ENCODE assay signal across 11 mouse cellular contexts in the genomic region with DNA sequence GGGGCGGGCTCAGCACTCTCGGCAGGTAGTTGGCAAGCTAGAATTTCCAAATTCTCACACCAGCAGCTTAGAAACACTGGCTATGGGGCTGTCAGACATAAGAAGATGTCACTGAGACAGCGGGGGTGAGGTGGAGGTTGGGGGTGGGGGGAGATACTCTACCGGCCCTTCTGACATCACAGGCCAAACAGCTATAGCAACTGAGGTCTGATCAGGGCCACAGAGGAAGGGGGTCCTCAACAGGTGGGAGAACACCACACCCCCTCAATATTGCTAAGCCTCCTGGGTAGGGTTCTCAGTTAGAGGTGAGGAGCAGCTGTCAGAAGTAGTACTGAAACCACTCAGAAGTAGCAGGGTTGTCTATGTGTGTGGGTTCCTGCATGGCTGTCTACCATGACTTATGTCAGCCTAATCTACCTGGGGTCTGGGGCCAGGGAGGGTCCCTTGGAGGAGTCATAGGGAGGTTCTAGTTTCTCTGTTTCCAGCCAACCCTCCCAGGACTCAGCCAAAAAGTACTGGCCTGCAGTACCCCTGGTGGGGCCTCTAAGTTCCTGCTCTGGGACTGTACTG. TPM values are rescaled to one million over a fixed set of nuclear protein-coding genes. Genes with fewer than 3 reads are reported as not detected.
DNase-seq lines count a peak whose midpoint lies in the region; ATAC-seq and TF ChIP-seq lines count a peak whose summit lies in the region.
"Had no signal": no experiment of that assay in that cellular context is flagged by ENCODE, and none has a peak within 500 bp of the region (broad histone marks: within the 10 kb centered on the region; RNA-seq: fewer than 3 reads in every experiment).

No protein-coding gene starts in this region.

- no peak for ATAC-seq in hindbrain, embryonic 14.5 days (ENCODE audit: low FRiP score)
- ATAC-seq in stomach, embryonic 16.5 days (ENCODE audit: insufficient read depth, low FRiP score), result no peak
- no peak for ATAC-seq in stomach, postnatal 0 days (ENCODE audit: low FRiP score, low TSS enrichment)
- no peak for ATAC-seq in limb, embryonic 13.5 days (ENCODE audit: low FRiP score, low read depth)

- H3K27ac ChIP-seq in hindbrain, embryonic 10.5 days, result peak overlapping the region; percentile 97; the same call in 1 of the 2 replicates
- no peak overlapping the region for H3K27ac ChIP-seq in hindbrain, embryonic 14.5 days
- H3K27ac ChIP-seq in stomach, embryonic 16.5 days (ENCODE audit: low read length), result no peak overlapping the region
- no peak overlapping the region for H3K27ac ChIP-seq in stomach, postnatal 0 days (replicated peaks)
- no peak overlapping the region for H3K27ac ChIP-seq in limb, embryonic 13.5 days
- H3K27ac ChIP-seq: left cerebral cortex, adult 2 months; liver, embryonic 14.5 days had no signal

- intact Hi-C loops in heart, postnatal 14 days (cut with DNase I), result no loop called here

- H3K4me3 ChIP-seq in hindbrain, embryonic 10.5 days, result peak overlapping the region; percentile 86
- H3K4me3 ChIP-seq in hindbrain, embryonic 14.5 days (replicated peaks; ENCODE audit: low read length), result no peak overlapping the region
- H3K4me3 ChIP-seq in stomach, embryonic 16.5 days (replicated peaks; ENCODE audit: low read length), result no peak overlapping the region
- H3K4me3 ChIP-seq in stomach, postnatal 0 days (ENCODE audit: low read depth, low read length), result no peak overlapping the region
- H3K4me3 ChIP-seq in limb, embryonic 13.5 days, result peak overlapping the region; percentile 75
- H3K4me3 ChIP-seq: left cerebral cortex, adult 2 months had no signal

- no peak overlapping the region; the same call in 1 of the 2 replicates for H3K4me2 ChIP-seq in hindbrain, embryonic 14.5 days (replicated peaks)
- no peak overlapping the region for H3K4me2 ChIP-seq in stomach, embryonic 16.5 days (ENCODE audit: low read depth, low read length)
- H3K4me2 ChIP-seq in stomach, postnatal 0 days (replicated peaks; ENCODE audit: low read depth), result no peak overlapping the region
- H3K4me2 ChIP-seq in limb, embryonic 13.5 days (replicated peaks), result peak overlapping the region; percentile 96

- WGBS in hindbrain, embryonic 10.5 days, result 90% methylated on average over 4 of the region's 4 CpGs
- WGBS in hindbrain, embryonic 14.5 days, result 76% methylated on average over 4 of the region's 4 CpGs
- 87% methylated on average over 4 of the region's 4 CpGs for WGBS in stomach, embryonic 16.5 days
- 81% methylated on average over 4 of the region's 4 CpGs for WGBS in stomach, postnatal 0 days
- WGBS in limb, embryonic 13.5 days, result 86% methylated on average over 4 of the region's 4 CpGs

- H3K36me3 ChIP-seq in hindbrain, embryonic 10.5 days, result peaks cover 66% of the 10 kb centered on the region
- peaks cover 4% of the 10 kb centered on the region; the same call in 1 of the 2 replicates for H3K36me3 ChIP-seq in hindbrain, embryonic 14.5 days (replicated peaks; ENCODE audit: control insufficient read depth, insufficient read depth)
- no peaks in the 10 kb centered on the region for H3K36me3 ChIP-seq in stomach, embryonic 16.5 days (ENCODE audit: control insufficient read depth, insufficient read depth, low read length)
- H3K36me3 ChIP-seq in stomach, postnatal 0 days (ENCODE audit: control insufficient read depth, insufficient read depth, low read length), result peaks cover 11% of the 10 kb centered on the region
- H3K36me3 ChIP-seq in limb, embryonic 13.5 days, result peaks cover 57% of the 10 kb centered on the region

- peaks cover 8% of the 10 kb centered on the region for H3K27me3 ChIP-seq in hindbrain, embryonic 10.5 days (ENCODE audit: insufficient read depth, poor library complexity, severe bottlenecking)
- H3K27me3 ChIP-seq in hindbrain, embryonic 14.5 days (ENCODE audit: control insufficient read depth, insufficient read depth, low read length), result peaks cover 36% of the 10 kb centered on the region
- no peaks in the 10 kb centered on the region for H3K27me3 ChIP-seq in stomach, embryonic 16.5 days (ENCODE audit: control insufficient read depth, insufficient read depth, low read length)
- H3K27me3 ChIP-seq in stomach, postnatal 0 days (ENCODE audit: control insufficient read depth, insufficient read depth, low read length), result peaks cover 4% of the 10 kb centered on the region; the same call in 1 of the 2 replicates
- no peaks in the 10 kb centered on the region for H3K27me3 ChIP-seq in limb, embryonic 13.5 days

- H3K4me1 ChIP-seq in hindbrain, embryonic 10.5 days (replicated peaks), result peaks cover 78% of the 10 kb centered on the region
- peaks cover 41% of the 10 kb centered on the region for H3K4me1 ChIP-seq in hindbrain, embryonic 14.5 days (replicated peaks; ENCODE audit: control insufficient read depth, insufficient read depth, low read length)
- peaks cover 9% of the 10 kb centered on the region; the same call in 1 of the 2 replicates for H3K4me1 ChIP-seq in stomach, embryonic 16.5 days (ENCODE audit: control insufficient read depth, insufficient read depth, low read length)
- H3K4me1 ChIP-seq in stomach, postnatal 0 days (replicated peaks; ENCODE audit: control insufficient read depth, insufficient read depth), result peaks cover 6% of the 10 kb centered on the region; the same call in 1 of the 2 replicates
- H3K4me1 ChIP-seq in limb, embryonic 13.5 days, result peaks cover 46% of the 10 kb centered on the region

- H3K9ac ChIP-seq in hindbrain, embryonic 14.5 days, result no peak overlapping the region
- H3K9ac ChIP-seq in stomach, embryonic 16.5 days (ENCODE audit: low read length), result peak overlapping the region; percentile 42; the same call in 1 of the 2 replicates
- no peak overlapping the region for H3K9ac ChIP-seq in stomach, postnatal 0 days (ENCODE audit: low read length)
- H3K9ac ChIP-seq in limb, embryonic 13.5 days, result peak overlapping the region; percentile 50
- H3K9ac ChIP-seq: liver, embryonic 14.5 days had no signal

- TF ChIP-seq EP300 in stomach, postnatal 0 days (optimal IDR thresholded peaks at IDR 0.05), result no peak

- no peak for TF ChIP-seq CTCF in stomach, postnatal 0 days (IDR thresholded peaks at IDR 0.05; ENCODE audit: low read depth)

- H3K9me3 ChIP-seq in hindbrain, embryonic 10.5 days, result no peaks in the 10 kb centered on the region
- no peaks in the 10 kb centered on the region for H3K9me3 ChIP-seq in hindbrain, embryonic 14.5 days (ENCODE audit: control insufficient read depth, low read length)
- no peaks in the 10 kb centered on the region for H3K9me3 ChIP-seq in stomach, embryonic 16.5 days (replicated peaks; ENCODE audit: control insufficient read depth, low read length)
- H3K9me3 ChIP-seq in stomach, postnatal 0 days (ENCODE audit: control insufficient read depth, low read length), result no peaks in the 10 kb centered on the region
- no peaks in the 10 kb centered on the region for H3K9me3 ChIP-seq in limb, embryonic 13.5 days

- no peak for DNase-seq in hindbrain, embryonic 10.5 days (ENCODE audit: low spot score)
- DNase-seq in hindbrain, embryonic 14.5 days (ENCODE audit: low spot score), result no peak
- no peak for DNase-seq in stomach, postnatal 0 days (ENCODE audit: low spot score)
- no peak for DNase-seq in thymus, postnatal 14 days
- no peak for DNase-seq in heart, postnatal 14 days
- DNase-seq: gastrocnemius, postnatal 36 days had no signal

RNA-seq across cellular contexts. Expression of gene Ccnd1, which starts 3.3 kb away (rescaled TPM):
- polyA plus RNA-seq in hindbrain, embryonic 10.5 days (2016; fragmentation: Nextera tagmentation; extraction: Ambion mirVana), result 166 and 220 TPM in 2 replicates
- polyA plus RNA-seq in hindbrain, embryonic 14.5 days (2014; fragmentation: Nextera tagmentation; extraction: Ambion mirVana), result 28.1 and 35.6 TPM in 2 replicates
- polyA plus RNA-seq in stomach, embryonic 16.5 days (2015; fragmentation: Nextera tagmentation; extraction: Ambion mirVana), result 59.0 and 65.4 TPM in 2 replicates
- 38.7 and 38.9 TPM in 2 replicates for polyA plus RNA-seq in stomach, postnatal 0 days (2015; fragmentation: Nextera tagmentation; extraction: Ambion mirVana)
- polyA plus RNA-seq in limb, embryonic 13.5 days (2015; fragmentation: Nextera tagmentation; extraction: Ambion mirVana), result 167 and 169 TPM in 2 replicates
- 10 to 100 TPM; 37.2 to 58.8 TPM for total RNA-seq in heart, postnatal 14 days (2021)

RNA-seq across cellular contexts. Expression of gene LTO1, which starts 21.5 kb away (rescaled TPM):
- polyA plus RNA-seq in hindbrain, embryonic 10.5 days (2016; fragmentation: Nextera tagmentation; extraction: Ambion mirVana), result 30.5 and 33.0 TPM in 2 replicates
- 22.3 and 22.6 TPM in 2 replicates for polyA plus RNA-seq in hindbrain, embryonic 14.5 days (2014; fragmentation: Nextera tagmentation; extraction: Ambion mirVana)
- 27.9 and 28.6 TPM in 2 replicates for polyA plus RNA-seq in stomach, embryonic 16.5 days (2015; fragmentation: Nextera tagmentation; extraction: Ambion mirVana)
- polyA plus RNA-seq in stomach, postnatal 0 days (2015; fragmentation: Nextera tagmentation; extraction: Ambion mirVana), result 17.1 and 17.8 TPM in 2 replicates
- polyA plus RNA-seq in limb, embryonic 13.5 days (2015; fragmentation: Nextera tagmentation; extraction: Ambion mirVana), result 27.5 and 32.9 TPM in 2 replicates
- 10 to 100 TPM; 14.0 to 14.3 TPM for total RNA-seq in heart, postnatal 14 days (2021)

RNA-seq across cellular contexts. Expression of gene Fgf15, which starts 40.1 kb away (rescaled TPM):
- 43.4 and 55.3 TPM in 2 replicates for polyA plus RNA-seq in hindbrain, embryonic 10.5 days (2016; fragmentation: Nextera tagmentation; extraction: Ambion mirVana)
- 13.7 and 18.5 TPM in 2 replicates for polyA plus RNA-seq in hindbrain, embryonic 14.5 days (2014; fragmentation: Nextera tagmentation; extraction: Ambion mirVana)
- polyA plus RNA-seq in stomach, embryonic 16.5 days (2015; fragmentation: Nextera tagmentation; extraction: Ambion mirVana), result not detected in 2 replicates
- not detected in 2 replicates for polyA plus RNA-seq in stomach, postnatal 0 days (2015; fragmentation: Nextera tagmentation; extraction: Ambion mirVana)
- 0.22 and 0.31 TPM in 2 replicates for polyA plus RNA-seq in limb, embryonic 13.5 days (2015; fragmentation: Nextera tagmentation; extraction: Ambion mirVana)
- not detected for total RNA-seq in heart, postnatal 14 days (2021)
- total RNA-seq: gastrocnemius, postnatal 36 days; heart, postnatal 25 days; left cerebral cortex, adult 2 months had no signal

Comparison
In these comparisons a context has a peak if more than half of its experiments do, and no peak if none do; other contexts are left out.
1. H3K4me3 ChIP-seq: peak in hindbrain, embryonic 10.5 days (single experiment) and limb, embryonic 13.5 days (single experiment); none in hindbrain, embryonic 14.5 days (single experiment), stomach, embryonic 16.5 days (single experiment) and stomach, postnatal 0 days (single experiment).
2. H3K9ac ChIP-seq: peak in stomach, embryonic 16.5 days (single experiment) and limb, embryonic 13.5 days (single experiment); none in hindbrain, embryonic 14.5 days (single experiment) and stomach, postnatal 0 days (single experiment).
3. RNA of gene Fgf15, which starts 40.1 kb away (polyA plus RNA-seq): 43.4 to 55.3 TPM in hindbrain, embryonic 10.5 days and 13.7 to 18.5 TPM in hindbrain, embryonic 14.5 days; 0.22 to 0.31 TPM in limb, embryonic 13.5 days, not detected in stomach, embryonic 16.5 days and not detected in stomach, postnatal 0 days; every median in the first group is over 10 times any median in the second.